Mouse (Mus musculus) thymus, postnatal 0 days (tissue): ENCODE data around the gene Depdc1b. TPM values are rescaled to one million over a fixed set of nuclear protein-coding genes. Genes with fewer than 3 reads are reported as not detected.

Source experiments
- DNase-seq: peaks from one replicate; pipeline ENCODE4 v3.0.0-alpha.2; 2015; ENCODE audit warnings: low spot score
- polyA plus RNA-seq: library from polyadenylated mRNA; unstranded; fragments of >200 nt; fragmentation: Nextera tagmentation; extraction: Ambion mirVana; gene quantifications from 2 replicates; pipeline ENCODE4 v1.2.1, GENCODE M21; 2015

Gene Depdc1b
- polyA plus RNA-seq, 1 experiment from 2014 or later, result 14.3 TPM

DNA sequence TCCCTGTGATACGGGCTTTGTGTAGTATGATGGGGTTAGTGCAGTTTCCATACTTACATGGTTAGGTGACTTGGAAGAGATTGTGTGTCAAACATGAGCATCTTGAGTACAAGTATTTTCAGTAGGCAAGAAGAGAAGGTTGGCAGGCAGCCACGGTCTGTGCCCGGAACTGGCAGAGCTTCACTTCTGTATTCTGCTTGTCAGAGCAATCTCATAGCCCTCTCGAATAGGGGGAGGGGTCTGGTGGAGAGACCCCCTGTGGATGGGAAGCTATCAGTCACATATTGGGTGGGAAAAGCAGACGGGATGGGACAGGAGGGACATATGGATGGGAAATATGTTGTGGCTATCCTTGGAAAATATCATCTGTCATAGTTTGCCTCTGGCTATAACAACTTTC lies 33.5 kb downstream of the Depdc1b start:
- DNase-seq, result no peak

DNA sequence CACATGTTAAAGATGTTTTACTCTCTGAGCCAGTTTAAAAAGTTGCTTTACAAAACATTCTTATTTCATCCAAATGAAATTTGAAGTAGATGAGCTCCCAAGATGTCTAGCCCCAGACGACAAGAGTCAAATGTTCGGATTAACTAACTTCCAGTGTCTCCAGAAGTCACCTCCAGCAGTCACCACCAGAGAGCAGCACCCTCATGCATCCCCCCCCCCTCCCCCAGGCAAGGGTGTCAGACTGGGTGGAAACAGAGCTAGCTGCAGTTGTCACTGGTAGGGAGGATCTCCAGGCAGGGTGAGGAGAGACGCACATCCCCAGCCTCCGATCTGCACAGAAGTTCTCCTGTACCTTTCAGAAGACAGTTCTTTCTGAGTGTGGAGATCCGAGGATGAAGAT lies 37.6 kb downstream of the Depdc1b start:
- DNase-seq, result no peak

DNA sequence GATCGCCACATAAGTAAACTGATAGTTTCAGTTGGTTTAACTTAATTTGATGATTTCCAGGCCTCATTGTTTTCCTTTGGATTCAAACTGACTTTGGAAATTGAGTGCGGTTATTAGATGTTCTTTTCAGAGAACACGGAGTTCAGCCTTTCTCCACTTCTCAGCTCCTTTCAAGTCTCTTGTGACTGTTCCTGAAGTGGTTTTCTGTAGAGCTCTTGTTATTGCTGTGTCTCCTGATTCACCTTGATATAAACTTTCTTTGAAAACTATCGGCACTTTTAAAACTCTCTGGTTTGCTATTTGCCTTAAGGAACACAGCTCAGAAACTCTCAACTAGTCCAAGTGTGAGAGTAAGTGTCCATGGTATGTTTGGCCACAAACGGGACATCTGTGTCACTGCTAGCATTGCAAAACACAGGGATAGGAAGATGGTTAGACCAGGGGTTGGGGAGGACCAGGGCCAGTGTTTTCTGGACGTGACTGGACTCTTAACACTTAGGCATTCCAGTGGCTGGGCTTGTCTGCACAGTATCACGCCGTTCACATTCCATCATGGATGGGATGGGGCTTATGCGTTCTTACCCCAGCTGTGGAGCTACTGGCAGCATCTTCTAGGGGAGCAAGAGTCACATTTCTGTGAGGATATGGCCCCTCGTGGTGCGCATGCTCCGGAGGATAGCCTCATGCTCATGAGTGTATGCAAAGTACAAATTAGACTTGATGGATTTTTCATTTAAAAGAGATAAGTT lies 38.8 kb downstream of the Depdc1b start:
- no peak for DNase-seq

DNA sequence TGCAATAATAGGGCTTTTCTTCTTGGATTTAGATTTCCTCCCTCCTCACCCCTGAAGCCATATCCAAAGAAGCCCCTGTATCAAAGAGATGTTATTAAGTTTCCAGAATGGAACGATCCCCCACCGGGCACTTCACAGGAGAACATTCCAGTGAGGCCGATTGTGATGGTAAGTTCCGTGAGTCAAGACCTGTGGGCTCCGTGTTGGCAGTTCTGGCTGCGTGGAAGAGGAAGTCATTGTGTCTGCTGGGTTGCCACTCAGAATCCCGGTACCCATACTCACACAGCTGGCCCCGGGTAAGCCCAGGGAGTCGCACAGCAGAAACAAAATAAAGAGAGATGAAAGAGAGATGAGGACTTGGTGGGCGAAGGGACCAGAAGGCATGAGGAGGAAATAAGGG lies 41.2 kb downstream of the Depdc1b start:
- no peak for DNase-seq

DNA sequence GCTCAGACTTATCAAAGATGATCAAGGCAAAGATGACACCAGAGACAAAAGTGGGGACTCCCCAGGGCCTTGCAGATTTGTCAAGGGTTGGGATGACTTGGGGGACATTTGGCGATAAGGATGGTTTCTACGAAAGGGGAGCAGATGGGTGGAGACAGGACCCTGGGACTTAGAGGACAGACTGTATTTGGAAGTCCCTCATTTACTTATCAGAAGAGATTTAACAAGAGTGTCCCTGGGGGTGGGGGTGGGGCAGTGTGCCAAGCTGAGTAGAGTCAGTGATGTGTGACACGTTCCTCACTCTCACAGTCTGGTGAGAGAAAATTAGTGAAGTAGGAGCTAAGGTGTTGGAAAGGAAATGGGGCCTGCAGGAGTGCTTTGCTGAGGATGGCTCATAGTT lies 42.1 kb downstream of the Depdc1b start:
- DNase-seq, result no peak

DNA sequence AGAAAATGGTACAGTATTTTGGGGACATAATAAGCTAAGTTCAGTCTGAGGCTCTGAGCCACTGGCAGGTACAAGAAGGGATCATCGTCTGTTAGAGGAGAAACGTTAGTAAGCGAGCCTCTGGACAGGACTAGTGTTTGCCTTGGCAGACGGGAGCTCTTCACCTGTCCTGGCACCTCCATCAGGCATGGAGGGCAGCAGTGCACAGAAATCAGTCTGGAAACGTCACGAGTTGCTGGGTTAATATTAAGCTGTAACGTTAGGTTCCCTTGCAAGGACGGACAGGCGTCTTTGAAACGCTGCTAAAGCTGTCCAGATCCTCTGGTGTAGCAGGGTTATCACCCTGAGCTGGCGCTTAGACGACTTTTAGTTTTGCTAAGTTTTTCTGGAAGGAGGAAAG lies 51.4 kb downstream of the Depdc1b start:
- DNase-seq, result no peak

DNA sequence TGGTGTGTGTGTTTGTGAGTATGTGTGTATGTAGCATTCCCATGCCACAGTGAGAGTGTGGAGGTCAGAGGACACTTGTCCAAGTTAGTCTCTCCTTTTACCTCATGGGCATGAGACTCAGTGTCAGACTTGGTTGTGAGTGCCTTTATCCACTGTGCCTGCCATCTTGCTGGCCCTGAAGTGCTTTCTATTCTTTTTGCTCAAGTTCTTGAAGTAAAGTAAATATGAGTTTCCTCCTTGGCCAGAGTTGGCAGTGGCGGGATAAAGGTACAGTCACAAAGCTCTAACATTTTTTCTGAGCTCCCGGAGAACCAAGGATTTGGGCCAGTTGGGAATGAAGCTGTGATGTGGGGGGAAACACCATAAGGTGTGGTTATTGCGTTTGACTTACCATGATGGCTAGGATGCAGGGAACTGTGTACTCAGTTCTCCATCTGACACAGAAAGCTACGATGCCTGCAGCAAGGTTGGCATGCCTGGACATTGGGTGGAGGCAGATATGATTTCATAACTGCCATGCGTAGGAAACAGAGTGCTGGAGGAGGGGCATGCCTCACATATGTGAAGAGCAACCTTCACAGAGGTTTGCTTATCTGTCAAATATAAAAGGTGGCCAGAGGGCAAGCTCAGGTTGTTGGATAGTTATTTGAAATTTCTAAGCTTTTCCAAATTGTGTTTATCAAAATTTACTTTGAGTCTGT lies 54.3 kb downstream of the Depdc1b start:
- DNase-seq, result no peak

DNA sequence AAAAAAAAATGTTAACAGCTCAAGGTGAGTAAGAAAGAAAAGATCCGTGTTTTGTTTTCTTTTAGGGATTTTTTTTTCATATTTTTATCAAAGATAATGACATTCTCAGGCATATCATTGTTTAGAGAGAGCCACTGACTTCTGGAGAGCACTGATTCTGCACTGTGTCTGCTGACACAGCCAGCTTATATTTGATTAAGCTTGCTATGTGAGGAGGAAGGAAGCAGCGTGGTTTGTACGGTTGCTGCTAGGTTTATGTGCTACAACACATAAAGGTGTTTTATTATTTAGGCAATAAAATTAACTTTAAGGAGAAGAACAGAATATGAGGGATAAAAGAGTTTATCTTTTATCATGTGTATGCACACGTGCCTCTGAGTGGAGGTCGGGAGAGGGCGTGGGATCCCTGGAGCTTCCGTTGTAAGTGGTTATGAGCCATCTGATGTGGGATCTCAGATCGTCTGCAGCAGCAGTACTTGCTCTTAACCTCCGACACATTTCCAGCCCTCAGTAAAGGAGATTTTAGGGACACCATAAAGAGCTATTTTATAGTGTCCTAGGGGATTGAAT lies 55.3 kb downstream of the Depdc1b start:
- DNase-seq, result no peak

DNA sequence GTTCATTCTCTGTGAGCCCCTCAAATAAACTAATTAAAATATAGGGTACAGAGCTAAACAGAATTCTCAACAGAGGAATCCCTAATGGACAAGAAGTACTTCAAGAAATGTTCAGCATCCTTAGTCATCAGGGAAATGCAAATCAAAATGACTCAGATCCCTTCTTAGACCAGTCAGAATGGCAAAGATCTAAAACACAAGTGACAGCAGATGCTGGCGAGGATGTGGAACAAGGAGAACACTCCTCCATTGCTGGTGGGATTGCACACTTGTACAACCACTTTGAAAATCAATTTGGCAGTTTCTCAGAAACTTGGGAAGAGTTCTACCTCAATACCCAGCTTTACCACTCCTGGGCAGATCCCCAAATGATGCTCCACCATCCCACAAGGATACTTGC lies 57.1 kb downstream of the Depdc1b start:
- no peak for DNase-seq

DNA sequence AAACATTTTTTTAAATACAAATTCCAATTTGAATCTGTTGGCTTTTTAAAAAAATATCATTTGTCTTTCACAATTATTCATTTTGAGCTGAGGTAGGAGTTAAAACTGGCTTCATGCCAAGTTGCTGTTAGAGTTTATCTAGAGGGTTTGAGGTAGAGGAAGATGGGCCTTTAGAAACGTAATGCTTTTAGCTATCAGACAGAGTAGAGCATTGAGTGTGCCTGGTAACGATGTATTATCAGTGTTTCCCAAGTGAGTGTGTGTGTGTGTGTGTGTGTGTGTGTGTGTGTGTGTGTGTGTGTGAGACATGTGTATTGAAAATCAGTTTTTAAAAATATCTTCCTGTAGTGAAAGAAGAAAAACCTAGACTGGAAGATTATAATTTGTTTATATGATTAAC lies 60.5 kb downstream of the Depdc1b start:
- no peak for DNase-seq

DNA sequence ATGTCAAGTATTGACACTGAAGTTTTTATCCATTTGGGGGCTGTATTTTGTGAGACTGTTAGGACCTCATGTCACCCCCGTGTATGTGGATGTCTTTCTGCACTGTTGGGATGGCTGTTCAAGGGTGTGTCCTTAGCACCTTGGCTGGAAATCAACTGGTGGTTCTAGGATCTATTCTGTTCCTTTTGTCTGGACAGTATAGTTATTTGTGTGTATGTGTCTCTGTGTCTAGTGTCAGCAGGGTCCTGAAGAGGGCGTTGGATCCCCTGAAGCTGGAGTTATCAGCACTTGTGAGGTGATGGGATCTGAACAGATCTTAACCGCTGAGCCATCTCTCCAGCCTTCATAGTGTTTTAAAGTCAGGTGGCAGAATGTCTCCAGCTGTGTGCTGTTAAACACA lies 65.0 kb downstream of the Depdc1b start:
- no peak for DNase-seq

DNA sequence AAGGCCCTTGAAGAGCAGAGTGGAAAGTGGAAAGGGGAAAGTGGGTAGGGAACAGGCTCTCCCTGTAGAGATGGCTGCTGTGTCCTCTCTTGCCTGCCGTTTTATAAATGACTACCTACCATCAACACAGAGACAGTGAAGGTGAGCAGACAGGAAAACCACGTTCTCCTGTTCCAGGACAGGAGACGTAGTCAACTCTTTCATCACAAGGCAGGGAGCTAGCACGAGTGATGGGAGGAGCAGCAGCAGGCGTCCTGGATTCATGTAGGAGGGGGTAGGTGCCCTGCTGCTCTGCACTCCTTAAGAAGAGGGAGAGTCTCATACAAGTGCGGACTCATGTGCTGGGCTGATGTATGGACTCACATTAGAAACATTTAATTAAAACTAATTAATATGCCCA lies 66.9 kb downstream of the Depdc1b start:
- DNase-seq, result no peak

DNA sequence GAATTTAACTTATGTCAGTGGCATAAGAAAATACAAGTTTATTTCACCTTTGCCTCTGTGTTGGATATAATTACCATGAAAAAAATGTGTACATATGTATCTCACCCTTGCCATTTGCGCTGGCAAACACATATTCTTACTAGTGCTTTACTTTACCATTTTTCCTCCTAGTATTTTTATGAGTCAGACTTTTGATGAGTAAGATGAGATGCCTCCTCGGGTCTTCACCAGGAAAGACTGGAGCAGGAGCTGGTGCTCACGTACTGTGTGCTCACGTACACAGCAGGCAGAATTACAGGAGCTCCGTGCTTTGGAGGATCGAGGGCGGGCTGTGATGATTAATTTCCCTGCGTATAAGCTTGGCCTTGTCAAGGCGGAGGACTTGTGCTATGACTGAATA lies 69.9 kb downstream of the Depdc1b start:
- no peak for DNase-seq

DNA sequence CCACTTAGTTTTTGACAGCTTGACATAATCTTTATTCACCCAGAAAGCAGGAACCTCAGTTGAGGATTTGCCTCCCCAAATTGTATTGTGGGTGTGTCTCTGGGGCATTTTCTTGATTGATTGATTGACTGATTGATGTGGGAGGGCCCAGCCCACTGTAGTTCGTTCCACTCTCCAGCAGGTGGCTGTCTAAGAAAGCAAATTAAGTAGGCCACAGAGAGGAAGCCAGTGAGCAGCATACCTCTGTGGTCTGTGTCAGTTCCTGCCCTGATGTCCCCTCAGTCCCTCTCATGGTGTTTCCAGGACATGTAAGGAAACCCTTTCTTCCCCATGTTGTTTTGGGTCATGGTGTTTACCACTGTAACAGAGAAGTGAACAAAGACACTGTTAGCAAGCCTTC lies 74.4 kb downstream of the Depdc1b start:
- DNase-seq, result peak; percentile 63

DNA sequence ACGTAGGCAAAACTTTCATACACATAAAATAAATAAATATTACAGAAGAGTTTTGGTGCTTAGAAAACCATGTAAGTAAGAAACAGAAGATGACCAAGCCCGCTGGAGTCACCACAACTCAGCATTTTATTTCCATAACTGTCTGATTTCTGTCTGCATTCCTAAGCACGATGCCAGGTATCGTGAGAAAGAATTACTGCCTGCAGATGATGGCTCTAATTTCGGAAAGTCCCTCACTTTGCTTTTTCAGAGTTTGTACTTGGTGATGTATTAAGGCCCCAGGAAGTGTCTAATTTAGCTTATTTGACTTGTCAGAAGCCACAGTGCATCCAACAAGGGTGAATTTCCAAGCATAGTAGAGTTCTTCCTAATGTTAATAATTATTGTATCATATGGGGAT lies 87.1 kb downstream of the Depdc1b start:
- no peak for DNase-seq

DNA sequence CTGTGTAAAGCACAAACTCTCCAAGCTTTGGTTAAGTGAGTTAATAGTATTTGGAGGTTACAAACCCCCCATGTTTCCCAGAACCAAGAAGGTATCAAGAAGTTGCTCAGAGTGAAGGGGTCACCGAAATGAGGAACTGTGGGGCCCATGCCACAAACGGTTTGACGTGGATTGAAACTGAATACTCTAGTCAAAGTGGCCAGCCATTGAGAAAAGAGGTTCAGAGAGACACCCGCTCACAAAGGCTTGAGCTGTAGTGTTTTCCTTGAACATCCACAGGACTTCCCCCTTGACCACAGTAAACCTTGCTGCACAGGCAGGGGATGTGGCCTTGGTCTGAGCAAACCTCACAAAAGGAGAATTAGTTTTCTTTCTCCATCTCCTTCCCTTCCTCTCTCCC lies 88.2 kb downstream of the Depdc1b start:
- DNase-seq, result no peak

DNA sequence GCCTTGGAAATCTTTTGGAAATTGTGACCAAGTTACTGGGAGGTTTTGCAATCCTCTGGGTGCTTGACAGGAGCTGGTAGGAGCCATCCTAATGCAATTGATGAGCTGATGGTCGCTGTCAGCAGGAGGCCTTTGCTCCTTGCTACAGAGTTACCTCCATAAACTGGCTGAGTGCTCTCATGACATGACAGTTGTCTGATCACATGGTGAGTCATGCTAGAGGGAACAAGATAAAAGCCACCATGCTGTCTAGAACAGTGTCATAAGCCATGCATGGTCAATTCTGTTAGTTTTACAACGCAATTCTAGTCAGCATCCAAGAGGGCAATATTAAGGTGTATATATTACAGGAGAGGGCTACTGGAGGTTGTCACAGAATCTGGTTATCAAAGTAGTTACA lies 99.3 kb downstream of the Depdc1b start:
- DNase-seq, result no peak

DNA sequence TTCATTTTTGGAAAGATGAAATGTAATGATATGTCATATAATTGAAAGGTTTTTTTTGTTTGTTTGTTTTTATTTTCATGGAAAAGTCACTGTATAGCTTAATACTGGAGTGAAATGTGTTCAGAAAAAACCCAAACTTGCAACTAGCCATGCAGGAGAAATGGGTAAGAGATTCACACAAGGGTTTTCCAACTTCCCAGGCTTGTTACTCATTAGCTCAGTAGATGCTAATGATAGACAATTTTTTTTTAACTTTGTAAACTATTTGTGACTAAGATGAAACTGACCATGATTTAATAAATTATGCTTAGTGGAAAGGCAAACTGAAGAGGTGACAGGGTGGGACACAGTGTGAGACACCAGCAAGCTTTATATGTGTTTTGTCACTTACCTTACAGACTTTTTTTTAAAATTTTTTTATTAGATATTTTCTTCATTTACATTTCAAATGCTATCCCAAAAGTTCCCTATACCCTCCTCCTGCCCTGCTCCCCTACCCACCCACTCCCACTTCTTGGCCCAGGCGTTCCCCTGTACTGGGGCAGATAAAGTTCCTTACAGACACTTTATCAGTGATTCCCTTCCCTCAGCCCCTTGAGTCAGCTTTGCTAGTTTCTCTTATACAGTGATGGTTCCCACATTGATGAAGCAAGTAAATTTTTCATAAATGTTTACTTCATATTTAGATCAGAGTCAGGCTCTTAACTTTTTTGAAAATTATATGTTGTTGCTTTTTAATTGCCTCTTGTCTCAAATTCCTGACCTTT lies 102.8 kb downstream of the Depdc1b start:
- no peak for DNase-seq

DNA sequence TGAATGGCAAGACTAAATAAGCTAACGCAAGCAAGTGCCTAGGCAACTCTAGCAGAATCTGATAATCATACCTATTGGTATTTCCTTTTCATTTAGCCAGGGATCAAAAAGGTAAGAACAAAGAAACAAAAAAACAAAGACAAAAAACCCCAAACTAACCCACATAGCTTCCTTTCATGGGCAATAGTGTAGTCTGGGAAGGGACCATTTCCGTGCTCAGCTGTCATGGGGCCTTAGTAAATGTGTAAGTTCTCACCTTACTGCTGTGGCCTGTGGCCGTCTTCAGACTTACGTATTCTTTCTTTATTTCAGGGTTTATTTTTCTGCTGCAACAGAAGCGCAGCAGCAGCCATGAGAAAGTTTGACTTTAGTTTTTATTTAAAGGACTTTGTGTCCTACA lies 110.2 kb downstream of the Depdc1b start:
- peak; percentile 15 for DNase-seq

DNA sequence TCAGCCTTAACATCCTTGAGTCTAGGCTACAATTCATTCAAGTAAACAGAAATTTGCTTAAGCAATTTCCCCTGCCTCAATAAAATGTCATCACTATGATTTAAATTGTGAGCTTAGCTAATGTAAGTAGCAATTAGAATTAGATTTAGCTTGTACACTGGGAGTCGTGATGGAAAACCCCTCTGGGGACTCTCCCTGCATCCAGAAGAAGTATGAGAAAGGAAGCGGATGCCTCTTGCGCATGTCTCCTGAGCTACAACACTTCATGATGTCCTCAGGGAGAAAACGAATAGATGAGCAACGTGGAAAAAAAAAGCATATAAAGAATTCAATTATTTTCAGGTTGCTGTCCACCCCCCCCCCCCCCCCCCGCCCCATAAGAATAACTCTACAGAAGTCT lies 112.7 kb downstream of the Depdc1b start:
- no peak for DNase-seq

DNA sequence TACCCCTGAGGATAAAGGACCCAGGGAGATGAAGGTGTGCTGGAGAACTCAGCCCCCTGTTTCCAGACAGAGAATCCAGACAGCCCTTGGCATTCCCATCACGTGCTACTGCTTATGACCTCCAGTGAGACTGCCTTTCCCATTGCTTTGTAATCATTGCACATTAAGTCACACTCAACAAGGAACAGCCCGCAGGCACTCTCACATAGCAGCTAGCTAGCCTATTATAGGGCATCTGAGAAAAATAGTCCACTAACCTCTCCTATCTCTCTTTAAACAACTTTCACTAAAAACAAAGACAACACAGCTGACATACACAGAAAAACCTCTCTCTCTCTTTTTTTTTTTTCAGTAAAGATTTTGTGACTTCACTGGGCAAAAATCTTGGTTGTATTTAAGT lies 113.5 kb downstream of the Depdc1b start:
- no peak for DNase-seq

DNA sequence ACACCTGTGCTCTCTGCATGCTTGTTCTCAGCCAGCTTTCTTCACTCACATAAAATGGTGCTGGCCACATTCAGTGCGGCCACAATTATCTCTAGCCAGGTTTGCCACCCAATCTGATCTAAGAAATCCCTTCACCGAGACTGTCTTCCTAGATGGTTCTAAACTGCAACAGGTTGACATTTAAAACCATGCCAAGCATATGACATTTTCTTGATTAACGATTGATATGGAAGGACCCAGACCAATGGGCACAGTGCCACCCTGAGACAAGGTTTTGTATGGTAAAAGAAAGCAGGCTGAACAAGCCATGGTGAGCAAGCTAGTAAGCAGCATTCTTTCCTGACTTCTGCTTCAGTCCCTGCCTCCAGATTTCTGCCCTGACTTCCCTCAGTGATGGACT lies 115.6 kb downstream of the Depdc1b start:
- DNase-seq, result no peak
